In the genomic region with DNA sequence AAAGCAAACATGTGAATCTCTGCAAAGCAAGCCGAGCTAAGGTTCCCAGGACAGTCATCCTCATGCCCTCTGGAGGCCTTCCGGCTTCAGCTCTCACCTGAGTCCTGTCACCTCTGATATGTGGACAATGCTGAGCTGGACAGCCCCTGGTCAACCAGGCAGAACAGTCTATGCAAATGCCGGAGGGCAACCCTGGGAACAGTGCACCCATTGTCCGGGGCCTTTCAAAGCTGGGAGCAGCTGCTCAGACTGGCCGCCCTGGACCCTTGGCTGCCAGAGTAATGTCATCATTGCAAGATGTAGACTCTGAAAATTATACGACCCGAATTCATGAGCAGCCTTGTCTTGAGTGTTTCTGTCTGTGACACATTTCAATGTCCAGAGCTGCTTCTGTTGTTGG, we compare ENCODE assay signal across 15 mouse cellular contexts. TPM values are rescaled to one million over a fixed set of nuclear protein-coding genes. Genes with fewer than 3 reads are reported as not detected.
DNase-seq lines count a peak whose midpoint lies in the region; ATAC-seq and TF ChIP-seq lines count a peak whose summit lies in the region.
"Had no signal": no experiment of that assay in that cellular context is flagged by ENCODE, and none has a peak within 500 bp of the region (broad histone marks: within the 10 kb centered on the region; RNA-seq: fewer than 3 reads in every experiment).

No protein-coding gene starts in this region.

- WGBS in midbrain, embryonic 10.5 days = 29% methylated on average over 7 of the region's 7 CpGs
- WGBS in midbrain, embryonic 16.5 days = 21% methylated on average over 7 of the region's 7 CpGs
- whole genome bisulfite sequencing in hindbrain, postnatal 0 days = 24% methylated on average over 7 of the region's 7 CpGs

- H3K4me1 ChIP-seq in midbrain, embryonic 10.5 days = peaks cover 78% of the 10 kb centered on the region
- peaks cover 31% of the 10 kb centered on the region for H3K4me1 ChIP-seq in midbrain, embryonic 16.5 days (ENCODE audit: control insufficient read depth, insufficient read depth, low read length)
- H3K4me1 ChIP-seq in hindbrain, postnatal 0 days (ENCODE audit: insufficient read depth, low read length) = peaks cover 18% of the 10 kb centered on the region; the same call in 1 of the 2 replicates

- H3K9ac ChIP-seq in midbrain, embryonic 16.5 days (ENCODE audit: low read depth, low read length) = no peak overlapping the region
- no peak overlapping the region for H3K9ac ChIP-seq in hindbrain, postnatal 0 days (replicated peaks; ENCODE audit: low read length)
- H3K9ac ChIP-seq: heart, embryonic 13.5 days; limb, embryonic 13.5 days; lung, embryonic 14.5 days had no signal

- no peak overlapping the region for H3K4me2 ChIP-seq in midbrain, embryonic 16.5 days (ENCODE audit: low read length)
- no peak overlapping the region for H3K4me2 ChIP-seq in hindbrain, postnatal 0 days (ENCODE audit: low read depth, low read length)
- H3K4me2 ChIP-seq: heart, embryonic 13.5 days; limb, embryonic 13.5 days; lung, embryonic 14.5 days had no signal

- H3K36me3 ChIP-seq in midbrain, embryonic 10.5 days = no peaks in the 10 kb centered on the region
- no peaks in the 10 kb centered on the region for H3K36me3 ChIP-seq in midbrain, embryonic 16.5 days (ENCODE audit: control insufficient read depth, insufficient read depth, low read length)
- H3K36me3 ChIP-seq in hindbrain, postnatal 0 days (ENCODE audit: insufficient read depth, low read length) = no peaks in the 10 kb centered on the region
- H3K36me3 ChIP-seq: heart, embryonic 13.5 days; limb, embryonic 13.5 days had no signal

- ATAC-seq in midbrain, embryonic 16.5 days = no peak
- ATAC-seq in hindbrain, postnatal 0 days = peak; percentile 82

- peaks cover 78% of the 10 kb centered on the region for H3K27me3 ChIP-seq in midbrain, embryonic 10.5 days (ENCODE audit: low read depth, poor library complexity, severe bottlenecking)
- H3K27me3 ChIP-seq in midbrain, embryonic 16.5 days (ENCODE audit: control insufficient read depth, insufficient read depth, low read depth, low read length) = peaks cover 26% of the 10 kb centered on the region
- H3K27me3 ChIP-seq in hindbrain, postnatal 0 days (ENCODE audit: insufficient read depth, low read length) = peaks cover 38% of the 10 kb centered on the region; the same call in 1 of the 2 replicates

- peak overlapping the region; percentile 59 for H3K4me3 ChIP-seq in midbrain, embryonic 10.5 days
- H3K4me3 ChIP-seq in midbrain, embryonic 16.5 days (ENCODE audit: low read depth, low read length) = no peak overlapping the region
- H3K4me3 ChIP-seq in hindbrain, postnatal 0 days (ENCODE audit: low read length) = no peak overlapping the region
- H3K4me3 ChIP-seq: heart, embryonic 13.5 days; limb, embryonic 13.5 days had no signal

- peak overlapping the region; percentile 94 for H3K27ac ChIP-seq in midbrain, embryonic 10.5 days (replicated peaks)
- H3K27ac ChIP-seq in midbrain, embryonic 16.5 days (ENCODE audit: low read length) = no peak overlapping the region
- H3K27ac ChIP-seq in hindbrain, postnatal 0 days = peak overlapping the region; percentile 61
- H3K27ac ChIP-seq: heart, embryonic 13.5 days; limb, embryonic 13.5 days had no signal

- no peaks in the 10 kb centered on the region for H3K9me3 ChIP-seq in midbrain, embryonic 10.5 days (replicated peaks)
- H3K9me3 ChIP-seq in midbrain, embryonic 16.5 days (replicated peaks; ENCODE audit: control insufficient read depth, low read length, poor library complexity, severe bottlenecking) = no peaks in the 10 kb centered on the region
- no peaks in the 10 kb centered on the region for H3K9me3 ChIP-seq in hindbrain, postnatal 0 days (ENCODE audit: low read length)
- H3K9me3 ChIP-seq: heart, embryonic 13.5 days; limb, embryonic 13.5 days had no signal

- peak; percentile 5 for DNase-seq in cerebellum, adult 9-11 months
- no peak for DNase-seq in cerebellum, adult 18-20 months
- peak; percentile 78 for DNase-seq in midbrain, embryonic 10.5 days (ENCODE audit: low spot score)
- peak; percentile 70 for DNase-seq in hindbrain, postnatal 0 days (ENCODE audit: low spot score)
- DNase-seq in adipocyte (ENCODE audit: low spot score) = no peak
- DNase-seq in ovary, postnatal 14 days (ENCODE audit: low spot score) = no peak
- no peak for DNase-seq in right cerebral cortex, postnatal 36 days (ENCODE audit: low spot score in 2 of 2)
- DNase-seq: kidney, adult 18-20 months; lung, embryonic 14.5 days; thymus, adult 18-20 months had no signal

- no peak for TF ChIP-seq CTCF in hindbrain, postnatal 0 days (IDR thresholded peaks at IDR 0.05; ENCODE audit: low read depth)

RNA-seq across cellular contexts. Expression of a gene that starts 37.5 kb away (rescaled TPM):
- 3.2 and 3.4 TPM in 2 replicates for polyA plus RNA-seq in midbrain, embryonic 10.5 days (2016; fragmentation: Nextera tagmentation; extraction: Ambion mirVana)
- polyA plus RNA-seq in midbrain, embryonic 16.5 days (2015; fragmentation: Nextera tagmentation; extraction: Ambion mirVana) = 1.6 and 2.2 TPM in 2 replicates
- 23.1 and 25.1 TPM in 2 replicates for total RNA-seq in hindbrain, postnatal 0 days (2014; rRNA removed)
- 2.5 and 2.7 TPM in 2 replicates for polyA plus RNA-seq in hindbrain, postnatal 0 days (2015; fragmentation: Nextera tagmentation; extraction: Ambion mirVana)
- total RNA-seq: gastrocnemius, adult 8-10 months; monocyte, adult 5-6 weeks had no signal
- polyA plus RNA-seq: heart, embryonic 13.5 days; limb, embryonic 13.5 days had no signal

Comparison
In these comparisons a context has a peak if more than half of its experiments do, and no peak if none do; other contexts are left out.
1. DNase-seq: peak in cerebellum, adult 9-11 months (single experiment), midbrain, embryonic 10.5 days (single experiment) and hindbrain, postnatal 0 days (single experiment); none in cerebellum, adult 18-20 months (0 of 2), adipocyte (single experiment), ovary, postnatal 14 days (single experiment) and right cerebral cortex, postnatal 36 days (0 of 2).